Mouse (Mus musculus): ENCODE measurements at regions not wholly inside any gene's neighbourhood (a gene's known extent, or its start where the extent isn't known, plus 50 kb on each side); places are given as distances from the start of the nearest gene placed in this dataset.

DNA sequence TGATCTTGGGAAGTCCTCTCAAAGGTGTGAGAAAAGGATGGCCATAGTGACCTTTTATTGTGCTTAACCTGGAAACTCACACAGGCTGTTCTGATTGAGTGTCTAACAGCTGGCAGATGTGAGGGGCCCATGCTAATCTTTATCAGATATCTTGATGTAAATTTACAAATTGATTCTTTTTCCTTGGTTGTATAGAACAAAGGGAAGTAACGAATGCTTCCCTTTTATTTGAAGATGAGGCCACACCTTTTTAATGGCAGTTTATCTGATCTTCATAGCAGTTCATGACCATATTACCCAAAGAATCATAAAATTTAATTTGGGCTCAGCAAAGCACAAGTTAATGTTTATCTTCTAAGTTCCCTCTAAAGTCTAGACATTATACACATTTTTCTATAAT, 926.7 kb downstream of the Car8 start:
- no peaks in the 10 kb centered on the region for H3K4me1 ChIP-seq (ENCODE audit: control insufficient read depth in 2 of 2, insufficient read depth in 2 of 2, low read length in 2 of 2)
- no peaks in the 10 kb centered on the region for H3K36me3 ChIP-seq (ENCODE audit: control insufficient read depth, insufficient read depth, low read length)
- H3K27me3 ChIP-seq (ENCODE audit: control insufficient read depth, insufficient read depth, low read length) = no peaks in the 10 kb centered on the region
- ATAC-seq (ENCODE audit: insufficient number of reproducible peaks, insufficient read depth, low FRiP score, low read depth) = no peak
- 78% methylated on average over 1 of the region's 1 CpGs for WGBS
- no peaks in the 10 kb centered on the region for H3K9me3 ChIP-seq (ENCODE audit: control insufficient read depth, low read length)
- H3K27ac ChIP-seq (replicated peaks in 1 of 2; ENCODE audit: control insufficient read depth in 1 of 2, insufficient read depth in 1 of 2, low read depth in 2 of 2, low read length in 2 of 2) = no peak overlapping the region
- no peak overlapping the region for H3K4me3 ChIP-seq (ENCODE audit: control insufficient read depth in 1 of 2, insufficient read depth in 1 of 2, low read depth in 1 of 2, low read length in 2 of 2)
- no peak overlapping the region for H3K4me2 ChIP-seq (ENCODE audit: low read length)
- H3K9ac ChIP-seq (ENCODE audit: low read length) = no peak overlapping the region

DNA sequence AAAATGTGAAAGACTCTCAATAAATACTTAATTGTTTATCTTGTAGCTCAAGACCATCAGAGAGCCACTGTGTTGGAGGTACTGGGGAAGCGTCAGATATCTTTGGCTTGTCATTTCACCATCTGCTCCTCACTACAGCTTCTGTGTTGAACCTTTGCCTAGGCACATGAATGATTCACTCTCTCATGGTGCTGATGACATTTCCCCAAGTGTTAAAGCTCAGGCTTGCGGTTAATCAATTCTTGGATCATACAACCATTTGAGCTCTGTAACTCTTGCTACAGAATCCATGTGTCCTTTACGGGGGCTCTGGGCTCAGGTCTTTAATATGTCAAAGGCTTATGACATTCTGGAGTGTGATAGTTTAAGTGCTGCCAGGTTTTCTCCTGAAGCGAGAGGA, 969.8 kb downstream of the Car8 start:
- Histone ChIP-seq H3K4me1 (ENCODE audit: control insufficient read depth in 2 of 2, insufficient read depth in 2 of 2, low read length in 2 of 2) (no peaks in the 10 kb centered on the region), H3K36me3 (ENCODE audit: control insufficient read depth, insufficient read depth, low read length) (no peaks in the 10 kb centered on the region), H3K9ac (ENCODE audit: low read length) (no peak overlapping the region), H3K27ac (replicated peaks in 1 of 2; ENCODE audit: control insufficient read depth in 1 of 2, insufficient read depth in 1 of 2, low read depth in 2 of 2, low read length in 2 of 2) (no peak overlapping the region), H3K9me3 (ENCODE audit: control insufficient read depth, low read length) (no peaks in the 10 kb centered on the region), H3K4me2 (ENCODE audit: low read length) (no peak overlapping the region), H3K4me3 (ENCODE audit: control insufficient read depth in 1 of 2, insufficient read depth in 1 of 2, low read depth in 1 of 2, low read length in 2 of 2) (no peak overlapping the region), H3K27me3 (ENCODE audit: control insufficient read depth, insufficient read depth, low read length) (no peaks in the 10 kb centered on the region)
- 75% methylated on average over 4 of the region's 4 CpGs for WGBS
- no peak for ATAC-seq (ENCODE audit: insufficient number of reproducible peaks, insufficient read depth, low FRiP score, low read depth)

DNA sequence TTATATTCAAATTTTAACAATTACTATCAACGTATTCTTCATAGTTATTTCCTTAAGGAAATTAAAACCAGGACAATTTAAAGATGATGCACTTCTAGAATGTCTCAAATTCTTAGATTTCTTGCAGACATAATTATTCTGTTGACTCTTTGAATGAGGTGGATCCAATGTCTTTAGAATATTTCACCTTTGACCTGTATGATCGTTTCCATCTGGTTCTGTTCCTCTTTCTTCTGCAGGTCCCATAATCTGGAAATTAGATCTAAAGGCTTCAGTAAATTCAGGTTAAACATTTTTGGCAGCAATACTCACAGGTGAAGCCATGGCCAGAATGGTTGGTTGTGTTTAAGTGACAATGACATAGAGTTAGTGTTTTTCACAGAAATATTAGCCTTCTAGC, 982.4 kb downstream of the Car8 start:
- ATAC-seq (ENCODE audit: insufficient number of reproducible peaks, insufficient read depth, low FRiP score, low read depth) = no peak
- Histone ChIP-seq H3K9ac (ENCODE audit: low read length) (no peak overlapping the region), H3K4me1 (ENCODE audit: control insufficient read depth in 2 of 2, insufficient read depth in 2 of 2, low read length in 2 of 2) (no peaks in the 10 kb centered on the region), H3K4me3 (ENCODE audit: control insufficient read depth in 1 of 2, insufficient read depth in 1 of 2, low read depth in 1 of 2, low read length in 2 of 2) (no peak overlapping the region), H3K9me3 (ENCODE audit: control insufficient read depth, low read length) (0 out of 2 replicates have a peak, but pooled peaks cover 2% of the 10 kb centered on the region), H3K4me2 (ENCODE audit: low read length) (no peak overlapping the region), H3K36me3 (ENCODE audit: control insufficient read depth, insufficient read depth, low read length) (no peaks in the 10 kb centered on the region), H3K27ac (replicated peaks in 1 of 2; ENCODE audit: control insufficient read depth in 1 of 2, insufficient read depth in 1 of 2, low read depth in 2 of 2, low read length in 2 of 2) (no peak overlapping the region), H3K27me3 (ENCODE audit: control insufficient read depth, insufficient read depth, low read length) (no peaks in the 10 kb centered on the region)
- 82% methylated on average over 2 of the region's 2 CpGs for WGBS

DNA sequence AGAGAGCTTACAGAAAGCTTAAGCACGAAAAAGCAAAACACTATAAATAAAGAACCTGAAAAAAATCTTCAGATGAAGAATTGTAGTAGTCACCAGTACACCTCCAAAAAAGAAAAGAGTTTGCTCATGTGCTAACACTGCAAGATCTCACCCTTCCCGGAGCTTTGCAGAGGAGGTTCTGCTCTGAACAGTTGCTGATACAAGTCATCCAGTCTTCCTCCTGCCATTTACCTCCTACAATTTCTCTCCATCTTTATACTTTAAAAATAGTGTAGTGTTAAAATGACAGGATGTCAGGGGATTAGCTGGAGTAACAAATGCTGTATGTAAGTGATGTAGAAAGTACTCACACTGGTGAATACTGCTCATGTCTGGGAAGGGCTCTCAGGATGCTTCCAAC, 985.2 kb downstream of the Car8 start:
- H3K9ac ChIP-seq (ENCODE audit: low read length) = no peak overlapping the region
- H3K4me3 ChIP-seq (ENCODE audit: control insufficient read depth in 1 of 2, insufficient read depth in 1 of 2, low read depth in 1 of 2, low read length in 2 of 2) = no peak overlapping the region
- no peaks in the 10 kb centered on the region for H3K36me3 ChIP-seq (ENCODE audit: control insufficient read depth, insufficient read depth, low read length)
- no peak overlapping the region for H3K27ac ChIP-seq (replicated peaks in 1 of 2; ENCODE audit: control insufficient read depth in 1 of 2, insufficient read depth in 1 of 2, low read depth in 2 of 2, low read length in 2 of 2)
- no peaks in the 10 kb centered on the region for H3K4me1 ChIP-seq (ENCODE audit: control insufficient read depth in 2 of 2, insufficient read depth in 2 of 2, low read length in 2 of 2)
- no peaks in the 10 kb centered on the region for H3K9me3 ChIP-seq (ENCODE audit: control insufficient read depth, low read length)
- no peak for ATAC-seq (ENCODE audit: insufficient number of reproducible peaks, insufficient read depth, low FRiP score, low read depth)
- H3K4me2 ChIP-seq (ENCODE audit: low read length) = no peak overlapping the region
- no peaks in the 10 kb centered on the region for H3K27me3 ChIP-seq (ENCODE audit: control insufficient read depth, insufficient read depth, low read length)
- WGBS = 74% methylated on average over 2 of the region's 2 CpGs

DNA sequence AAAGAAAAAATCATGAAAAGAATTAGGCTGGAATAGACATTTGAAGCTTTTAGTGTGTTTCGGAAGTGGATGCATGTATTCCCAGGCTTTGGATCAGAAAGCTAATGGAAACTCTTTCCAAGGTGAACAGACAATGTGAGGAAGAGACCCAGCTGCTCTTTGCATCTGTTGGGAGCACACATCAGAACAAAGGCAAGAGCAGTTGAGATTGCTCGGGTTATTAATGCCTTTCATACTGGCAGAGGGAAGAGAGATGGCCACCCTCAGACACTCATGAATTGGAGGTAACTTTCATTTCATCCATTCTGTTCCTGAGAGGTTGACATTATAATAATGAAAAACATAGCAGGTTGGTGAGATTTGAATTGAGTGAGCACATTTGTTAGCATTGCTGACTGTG, 987.2 kb downstream of the Car8 start:
- no peak overlapping the region for H3K27ac ChIP-seq (replicated peaks in 1 of 2; ENCODE audit: control insufficient read depth in 1 of 2, insufficient read depth in 1 of 2, low read depth in 2 of 2, low read length in 2 of 2)
- H3K9ac ChIP-seq (ENCODE audit: low read length) = no peak overlapping the region
- 84% methylated on average over 2 of the region's 2 CpGs for WGBS
- H3K4me2 ChIP-seq (ENCODE audit: low read length) = no peak overlapping the region
- ATAC-seq (ENCODE audit: insufficient number of reproducible peaks, insufficient read depth, low FRiP score, low read depth) = no peak
- no peaks in the 10 kb centered on the region for H3K9me3 ChIP-seq (ENCODE audit: control insufficient read depth, low read length)
- H3K4me3 ChIP-seq (ENCODE audit: control insufficient read depth in 1 of 2, insufficient read depth in 1 of 2, low read depth in 1 of 2, low read length in 2 of 2) = no peak overlapping the region
- H3K27me3 ChIP-seq (ENCODE audit: control insufficient read depth, insufficient read depth, low read length) = no peaks in the 10 kb centered on the region
- H3K36me3 ChIP-seq (ENCODE audit: control insufficient read depth, insufficient read depth, low read length) = no peaks in the 10 kb centered on the region
- H3K4me1 ChIP-seq (ENCODE audit: control insufficient read depth in 2 of 2, insufficient read depth in 2 of 2, low read length in 2 of 2) = no peaks in the 10 kb centered on the region

DNA sequence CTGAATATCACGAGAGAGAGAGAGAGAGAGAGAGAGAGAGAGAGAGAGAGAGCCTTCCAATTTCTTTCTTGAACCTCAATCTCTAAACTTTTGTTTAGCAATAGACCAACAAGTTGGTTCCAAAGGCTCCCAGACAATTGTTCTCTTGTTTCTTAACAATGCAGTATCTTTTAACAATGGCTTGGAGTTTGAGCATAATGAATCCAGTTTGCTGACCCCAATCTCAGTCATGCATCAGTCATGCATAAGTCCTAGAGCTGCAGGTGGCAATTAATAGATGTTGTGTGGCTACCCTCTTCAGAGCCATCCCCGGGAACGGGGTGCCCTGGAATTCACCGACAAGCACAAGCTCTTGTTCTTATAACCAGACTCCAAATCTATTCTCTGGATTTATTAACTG, 991.0 kb downstream of the Car8 start:
- Histone ChIP-seq H3K27ac (replicated peaks in 1 of 2; ENCODE audit: control insufficient read depth in 1 of 2, insufficient read depth in 1 of 2, low read depth in 2 of 2, low read length in 2 of 2) (no peak overlapping the region), H3K9ac (ENCODE audit: low read length) (no peak overlapping the region), H3K27me3 (ENCODE audit: control insufficient read depth, insufficient read depth, low read length) (no peaks in the 10 kb centered on the region), H3K4me2 (ENCODE audit: low read length) (no peak overlapping the region), H3K4me3 (ENCODE audit: control insufficient read depth in 1 of 2, insufficient read depth in 1 of 2, low read depth in 1 of 2, low read length in 2 of 2) (no peak overlapping the region), H3K4me1 (ENCODE audit: control insufficient read depth in 2 of 2, insufficient read depth in 2 of 2, low read length in 2 of 2) (no peaks in the 10 kb centered on the region), H3K9me3 (ENCODE audit: control insufficient read depth, low read length) (no peaks in the 10 kb centered on the region), H3K36me3 (ENCODE audit: control insufficient read depth, insufficient read depth, low read length) (no peaks in the 10 kb centered on the region)
- WGBS = 79% methylated on average over 4 of the region's 4 CpGs
- ATAC-seq (ENCODE audit: insufficient number of reproducible peaks, insufficient read depth, low FRiP score, low read depth) = no peak

DNA sequence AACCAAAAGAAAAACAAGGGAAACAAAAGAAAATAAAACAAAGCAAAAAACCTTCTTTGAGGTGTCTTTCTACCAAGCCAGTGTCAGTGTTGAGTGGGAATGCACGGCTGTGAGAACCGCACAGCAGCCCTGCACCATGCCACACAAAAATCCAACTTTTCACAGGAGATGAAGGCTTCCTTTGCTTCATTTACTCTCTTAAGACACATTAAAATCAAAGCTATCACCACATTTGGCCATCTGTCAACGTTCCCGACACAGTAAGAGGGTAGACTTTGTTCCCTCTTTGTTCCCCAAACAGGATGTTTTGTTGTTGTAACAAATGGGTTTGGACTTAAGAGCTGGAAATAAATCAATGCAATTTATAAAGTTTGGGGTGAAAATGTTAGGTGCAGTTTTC, 991.6 kb downstream of the Car8 start:
- no peak overlapping the region for H3K4me3 ChIP-seq (ENCODE audit: control insufficient read depth in 1 of 2, insufficient read depth in 1 of 2, low read depth in 1 of 2, low read length in 2 of 2)
- no peaks in the 10 kb centered on the region for H3K4me1 ChIP-seq (ENCODE audit: control insufficient read depth in 2 of 2, insufficient read depth in 2 of 2, low read length in 2 of 2)
- no peaks in the 10 kb centered on the region for H3K27me3 ChIP-seq (ENCODE audit: control insufficient read depth, insufficient read depth, low read length)
- H3K4me2 ChIP-seq (ENCODE audit: low read length) = no peak overlapping the region
- no peak for ATAC-seq (ENCODE audit: insufficient number of reproducible peaks, insufficient read depth, low FRiP score, low read depth)
- no peaks in the 10 kb centered on the region for H3K9me3 ChIP-seq (ENCODE audit: control insufficient read depth, low read length)
- no peaks in the 10 kb centered on the region for H3K36me3 ChIP-seq (ENCODE audit: control insufficient read depth, insufficient read depth, low read length)
- 78% methylated on average over 4 of the region's 4 CpGs for WGBS
- no peak overlapping the region for H3K9ac ChIP-seq (ENCODE audit: low read length)
- H3K27ac ChIP-seq (replicated peaks in 1 of 2; ENCODE audit: control insufficient read depth in 1 of 2, insufficient read depth in 1 of 2, low read depth in 2 of 2, low read length in 2 of 2) = no peak overlapping the region

DNA sequence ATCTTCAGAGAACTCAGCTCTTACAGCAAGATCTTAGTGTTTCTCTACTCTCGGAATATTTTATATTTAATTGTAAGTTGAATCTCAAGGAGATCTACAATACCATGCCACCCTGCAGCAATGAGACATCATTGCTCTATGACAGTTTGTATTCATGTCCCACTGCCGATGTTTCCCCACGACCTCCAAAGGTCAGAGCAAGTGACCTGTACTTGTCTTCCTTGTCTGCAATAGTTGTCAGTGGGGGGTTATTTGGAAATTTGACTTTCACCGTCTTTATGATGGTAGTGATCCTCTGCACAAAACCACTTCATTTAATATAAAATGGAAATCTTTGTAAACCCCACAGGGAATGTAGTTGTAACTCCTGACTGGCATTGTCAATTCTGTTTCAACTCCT, 992.0 kb downstream of the Car8 start:
- H3K4me2 ChIP-seq (ENCODE audit: low read length) = no peak overlapping the region
- 80% methylated on average over 4 of the region's 4 CpGs for WGBS
- no peak for ATAC-seq (ENCODE audit: insufficient number of reproducible peaks, insufficient read depth, low FRiP score, low read depth)
- H3K4me1 ChIP-seq (ENCODE audit: control insufficient read depth in 2 of 2, insufficient read depth in 2 of 2, low read length in 2 of 2) = no peaks in the 10 kb centered on the region
- H3K4me3 ChIP-seq (ENCODE audit: control insufficient read depth in 1 of 2, insufficient read depth in 1 of 2, low read depth in 1 of 2, low read length in 2 of 2) = no peak overlapping the region
- no peaks in the 10 kb centered on the region for H3K9me3 ChIP-seq (ENCODE audit: control insufficient read depth, low read length)
- H3K27ac ChIP-seq (replicated peaks in 1 of 2; ENCODE audit: control insufficient read depth in 1 of 2, insufficient read depth in 1 of 2, low read depth in 2 of 2, low read length in 2 of 2) = no peak overlapping the region
- no peaks in the 10 kb centered on the region for H3K27me3 ChIP-seq (ENCODE audit: control insufficient read depth, insufficient read depth, low read length)
- no peaks in the 10 kb centered on the region for H3K36me3 ChIP-seq (ENCODE audit: control insufficient read depth, insufficient read depth, low read length)
- H3K9ac ChIP-seq (ENCODE audit: low read length) = no peak overlapping the region

Measured in heart, embryonic 14.5 days (tissue).